Mouse (Mus musculus) liver, embryonic 14.5 days (tissue): Measurements from ENCODE around the gene Sytl1.

Experiments used
- CTCF ChIP-seq: IDR thresholded peaks from 2 replicates; pipeline ENCODE4 v1.5.1; 2016; ENCODE audit warnings: antibody characterized with exemption, low read depth, control low read depth
- EP300 ChIP-seq: IDR thresholded peaks from 2 replicates; pipeline ENCODE4 v1.6.1; 2016; ENCODE audit warnings: antibody characterized with exemption, low read depth

- TF ChIP-seq EP300 (no peak), CTCF (no peak)
Measured at GRCm38 (mm10) chr4:133256820-133257219, 6.1 kb downstream of the Sytl1 start.
